Mouse (Mus musculus): ENCODE measurements around the gene Jmjd1c. TPM values are rescaled to one million over a fixed set of nuclear protein-coding genes. Genes with fewer than 3 reads are reported as not detected.

The Jmjd1c gene
- polyA plus RNA-seq, 1 experiment from 2014 or later = 43.0 TPM

- Histone ChIP-seq H3K27me3 (ENCODE audit: control insufficient read depth, insufficient read depth, low read length) (no peaks in the 10 kb centered on the region), H3K4me1 (ENCODE audit: control insufficient read depth, insufficient read depth, low read length) (peaks cover 2% of the 10 kb centered on the region; the same call in 1 of the 2 replicates), H3K4me2 (ENCODE audit: low read depth, severe bottlenecking) (no peak overlapping the region), H3K9me3 (ENCODE audit: control insufficient read depth, low read length) (no peaks in the 10 kb centered on the region), H3K4me3 (ENCODE audit: low read depth, low read length) (no peak overlapping the region), H3K36me3 (ENCODE audit: control insufficient read depth, insufficient read depth, low read length) (no peaks in the 10 kb centered on the region), H3K9ac (ENCODE audit: low read length) (no peak overlapping the region), H3K27ac (replicated peaks; ENCODE audit: low read depth, low read length) (no peak overlapping the region)
- 64% methylated on average over 2 of the region's 2 CpGs for WGBS
- DNase-seq (ENCODE audit: low spot score) (no peak), ATAC-seq (ENCODE audit: insufficient number of reproducible peaks, low FRiP score, low TSS enrichment, low read depth) (peak; percentile 60; the same call in 1 of the 2 replicates)
Observed at GRCm38 (mm10) chr10:67144269-67144668, 48.3 kb downstream of the Jmjd1c start.

- no peaks in the 10 kb centered on the region for H3K27me3 ChIP-seq (ENCODE audit: control insufficient read depth, insufficient read depth, low read length)
- WGBS = 84% methylated on average over 4 of the region's 4 CpGs
- no peak overlapping the region for H3K27ac ChIP-seq (replicated peaks; ENCODE audit: low read depth, low read length)
- H3K4me1 ChIP-seq (ENCODE audit: control insufficient read depth, insufficient read depth, low read length) = peaks cover 2% of the 10 kb centered on the region; the same call in 1 of the 2 replicates
- H3K4me3 ChIP-seq (ENCODE audit: low read depth, low read length) = no peak overlapping the region
- H3K36me3 ChIP-seq (ENCODE audit: control insufficient read depth, insufficient read depth, low read length) = no peaks in the 10 kb centered on the region
- ATAC-seq (ENCODE audit: insufficient number of reproducible peaks, low FRiP score, low TSS enrichment, low read depth) (no peak), DNase-seq (ENCODE audit: low spot score) (no peak)
- no peak overlapping the region for H3K9ac ChIP-seq (ENCODE audit: low read length)
- H3K4me2 ChIP-seq (ENCODE audit: low read depth, severe bottlenecking) = no peak overlapping the region
- no peaks in the 10 kb centered on the region for H3K9me3 ChIP-seq (ENCODE audit: control insufficient read depth, low read length)
Observed at GRCm38 (mm10) chr10:67145623-67146022, 49.7 kb downstream of the Jmjd1c start.

GRCm38 (mm10) chr10:67151766-67152165 is 55.8 kb downstream of the Jmjd1c start:
- Histone ChIP-seq H3K27ac (replicated peaks; ENCODE audit: low read depth, low read length) (no peak overlapping the region), H3K4me3 (ENCODE audit: low read depth, low read length) (no peak overlapping the region), H3K9me3 (ENCODE audit: control insufficient read depth, low read length) (no peaks in the 10 kb centered on the region), H3K9ac (ENCODE audit: low read length) (no peak overlapping the region), H3K4me1 (ENCODE audit: control insufficient read depth, insufficient read depth, low read length) (0 out of 2 replicates have a peak, but pooled peaks cover 3% of the 10 kb centered on the region), H3K27me3 (ENCODE audit: control insufficient read depth, insufficient read depth, low read length) (no peaks in the 10 kb centered on the region), H3K4me2 (ENCODE audit: low read depth, severe bottlenecking) (no peak overlapping the region), H3K36me3 (ENCODE audit: control insufficient read depth, insufficient read depth, low read length) (no peaks in the 10 kb centered on the region)
- WGBS = 92% methylated on average over 3 of the region's 3 CpGs
- DNase-seq (ENCODE audit: low spot score) (no peak), ATAC-seq (ENCODE audit: insufficient number of reproducible peaks, low FRiP score, low TSS enrichment, low read depth) (no peak)

- ATAC-seq (ENCODE audit: insufficient number of reproducible peaks, low FRiP score, low TSS enrichment, low read depth) = no peak
- WGBS = 96% methylated on average over 3 of the region's 3 CpGs
- Histone ChIP-seq H3K4me1 (ENCODE audit: control insufficient read depth, insufficient read depth, low read length) (0 out of 2 replicates have a peak, but pooled peaks cover 3% of the 10 kb centered on the region), H3K4me2 (ENCODE audit: low read depth, severe bottlenecking) (no peak overlapping the region), H3K9ac (ENCODE audit: low read length) (no peak overlapping the region), H3K27me3 (ENCODE audit: control insufficient read depth, insufficient read depth, low read length) (no peaks in the 10 kb centered on the region), H3K36me3 (ENCODE audit: control insufficient read depth, insufficient read depth, low read length) (no peaks in the 10 kb centered on the region), H3K9me3 (ENCODE audit: control insufficient read depth, low read length) (no peaks in the 10 kb centered on the region), H3K27ac (replicated peaks; ENCODE audit: low read depth, low read length) (no peak overlapping the region), H3K4me3 (ENCODE audit: low read depth, low read length) (no peak overlapping the region)
- DNase-seq (ENCODE audit: low spot score) = no peak
Observed at GRCm38 (mm10) chr10:67154647-67155046, 58.7 kb downstream of the Jmjd1c start.

GRCm38 (mm10) chr10:67174049-67174448 is 78.1 kb downstream of the Jmjd1c start:
- Histone ChIP-seq H3K4me2 (ENCODE audit: low read depth, severe bottlenecking) (no peak overlapping the region), H3K4me1 (ENCODE audit: control insufficient read depth, insufficient read depth, low read length) (no peaks in the 10 kb centered on the region), H3K36me3 (ENCODE audit: control insufficient read depth, insufficient read depth, low read length) (no peaks in the 10 kb centered on the region), H3K9me3 (ENCODE audit: control insufficient read depth, low read length) (no peaks in the 10 kb centered on the region), H3K27ac (replicated peaks; ENCODE audit: low read depth, low read length) (no peak overlapping the region), H3K4me3 (ENCODE audit: low read depth, low read length) (no peak overlapping the region), H3K27me3 (ENCODE audit: control insufficient read depth, insufficient read depth, low read length) (no peaks in the 10 kb centered on the region), H3K9ac (ENCODE audit: low read length) (no peak overlapping the region)
- ATAC-seq (ENCODE audit: insufficient number of reproducible peaks, low FRiP score, low TSS enrichment, low read depth) (no peak), DNase-seq (ENCODE audit: low spot score) (no peak)
- 100% methylated on average over 1 of the region's 1 CpGs for WGBS

GRCm38 (mm10) chr10:67176031-67176430 is 80.1 kb downstream of the Jmjd1c start:
- ATAC-seq (ENCODE audit: insufficient number of reproducible peaks, low FRiP score, low TSS enrichment, low read depth) (no peak), DNase-seq (ENCODE audit: low spot score) (no peak)
- H3K27ac ChIP-seq (replicated peaks; ENCODE audit: low read depth, low read length) = no peak overlapping the region
- H3K27me3 ChIP-seq (ENCODE audit: control insufficient read depth, insufficient read depth, low read length) = no peaks in the 10 kb centered on the region
- H3K36me3 ChIP-seq (ENCODE audit: control insufficient read depth, insufficient read depth, low read length) = no peaks in the 10 kb centered on the region
- no peaks in the 10 kb centered on the region for H3K4me1 ChIP-seq (ENCODE audit: control insufficient read depth, insufficient read depth, low read length)
- no peak overlapping the region for H3K4me3 ChIP-seq (ENCODE audit: low read depth, low read length)
- H3K9ac ChIP-seq (ENCODE audit: low read length) = no peak overlapping the region
- 84% methylated on average over 7 of the region's 7 CpGs for WGBS
- H3K9me3 ChIP-seq (ENCODE audit: control insufficient read depth, low read length) = no peaks in the 10 kb centered on the region
- no peak overlapping the region for H3K4me2 ChIP-seq (ENCODE audit: low read depth, severe bottlenecking)

- WGBS = 81% methylated on average over 3 of the region's 3 CpGs
- Histone ChIP-seq H3K36me3 (ENCODE audit: control insufficient read depth, insufficient read depth, low read length) (no peaks in the 10 kb centered on the region), H3K4me1 (ENCODE audit: control insufficient read depth, insufficient read depth, low read length) (peaks cover 3% of the 10 kb centered on the region; the same call in 1 of the 2 replicates), H3K4me3 (ENCODE audit: low read depth, low read length) (no peak overlapping the region), H3K27ac (replicated peaks; ENCODE audit: low read depth, low read length) (no peak overlapping the region), H3K4me2 (ENCODE audit: low read depth, severe bottlenecking) (no peak overlapping the region), H3K9me3 (ENCODE audit: control insufficient read depth, low read length) (no peaks in the 10 kb centered on the region), H3K9ac (ENCODE audit: low read length) (no peak overlapping the region), H3K27me3 (ENCODE audit: control insufficient read depth, insufficient read depth, low read length) (no peaks in the 10 kb centered on the region)
- no peak for ATAC-seq (ENCODE audit: insufficient number of reproducible peaks, low FRiP score, low TSS enrichment, low read depth)
- DNase-seq (ENCODE audit: low spot score) = no peak
Observed at GRCm38 (mm10) chr10:67176932-67177331, 81.0 kb downstream of the Jmjd1c start.

GRCm38 (mm10) chr10:67177410-67177809 is 81.5 kb downstream of the Jmjd1c start:
- WGBS = 85% methylated on average over 4 of the region's 4 CpGs
- H3K4me2 ChIP-seq (ENCODE audit: low read depth, severe bottlenecking) = no peak overlapping the region
- H3K9me3 ChIP-seq (ENCODE audit: control insufficient read depth, low read length) = no peaks in the 10 kb centered on the region
- H3K4me3 ChIP-seq (ENCODE audit: low read depth, low read length) = no peak overlapping the region
- DNase-seq (ENCODE audit: low spot score) (no peak), ATAC-seq (ENCODE audit: insufficient number of reproducible peaks, low FRiP score, low TSS enrichment, low read depth) (no peak)
- H3K27ac ChIP-seq (replicated peaks; ENCODE audit: low read depth, low read length) = no peak overlapping the region
- H3K9ac ChIP-seq (ENCODE audit: low read length) = no peak overlapping the region
- no peaks in the 10 kb centered on the region for H3K36me3 ChIP-seq (ENCODE audit: control insufficient read depth, insufficient read depth, low read length)
- no peaks in the 10 kb centered on the region for H3K27me3 ChIP-seq (ENCODE audit: control insufficient read depth, insufficient read depth, low read length)
- H3K4me1 ChIP-seq (ENCODE audit: control insufficient read depth, insufficient read depth, low read length) = peaks cover 3% of the 10 kb centered on the region; the same call in 1 of the 2 replicates

- DNase-seq (ENCODE audit: low spot score) (no peak), ATAC-seq (ENCODE audit: insufficient number of reproducible peaks, low FRiP score, low TSS enrichment, low read depth) (no peak)
- no peak overlapping the region for H3K4me2 ChIP-seq (ENCODE audit: low read depth, severe bottlenecking)
- no peaks in the 10 kb centered on the region for H3K36me3 ChIP-seq (ENCODE audit: control insufficient read depth, insufficient read depth, low read length)
- no peak overlapping the region for H3K27ac ChIP-seq (replicated peaks; ENCODE audit: low read depth, low read length)
- WGBS = 89% methylated on average over 8 of the region's 8 CpGs
- H3K4me1 ChIP-seq (ENCODE audit: control insufficient read depth, insufficient read depth, low read length) = peaks cover 6% of the 10 kb centered on the region; the same call in 1 of the 2 replicates
- no peak overlapping the region for H3K9ac ChIP-seq (ENCODE audit: low read length)
- no peaks in the 10 kb centered on the region for H3K9me3 ChIP-seq (ENCODE audit: control insufficient read depth, low read length)
- no peaks in the 10 kb centered on the region for H3K27me3 ChIP-seq (ENCODE audit: control insufficient read depth, insufficient read depth, low read length)
- no peak overlapping the region for H3K4me3 ChIP-seq (ENCODE audit: low read depth, low read length)
Observed at GRCm38 (mm10) chr10:67180021-67180420, 84.1 kb downstream of the Jmjd1c start.

Measured in limb, embryonic 11.5 days (tissue).